Mouse (Mus musculus) telencephalon, adult 2 months (tissue): Measurements from ENCODE around the gene Nbeal2.

Experiments
- DNase-seq: peaks from one replicate; pipeline ENCODE4 v3.0.0-alpha.2; 2011; ENCODE audit warnings: low read depth, low spot score

The Nbeal2 gene

DNA sequence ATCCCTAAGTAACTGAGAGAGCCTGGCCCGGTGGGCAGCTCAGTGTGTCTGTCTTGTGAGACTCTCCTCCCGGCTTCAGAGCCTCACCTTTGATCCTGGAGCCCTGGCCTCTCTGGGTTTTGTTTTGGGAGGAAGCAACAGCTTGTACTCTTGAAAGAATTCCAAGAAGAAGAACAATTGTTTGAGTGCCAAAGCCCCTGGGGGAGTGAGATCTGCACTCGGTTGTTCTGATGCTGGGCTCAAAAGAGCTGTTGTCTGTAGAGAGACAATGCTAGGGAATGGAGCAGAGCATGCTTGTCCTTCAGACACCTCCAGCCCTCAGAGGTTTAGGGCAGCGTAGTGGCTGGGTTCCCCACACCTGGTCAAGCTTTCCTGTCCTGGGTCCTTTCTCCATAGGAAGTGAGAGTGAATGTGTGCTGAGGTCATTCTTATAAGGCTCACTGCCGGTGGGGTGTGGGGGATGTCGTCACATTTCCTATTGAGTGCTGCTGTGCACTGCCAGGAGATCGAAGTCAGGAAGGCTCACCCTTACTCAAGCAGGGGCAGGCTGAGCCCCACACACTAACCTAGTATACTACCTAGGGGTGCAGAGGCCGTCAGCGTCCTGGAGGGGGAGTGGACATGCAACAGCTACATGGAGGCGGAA is 19.3 kb upstream of the Nbeal2 start:
- DNase-seq: no peak

DNA sequence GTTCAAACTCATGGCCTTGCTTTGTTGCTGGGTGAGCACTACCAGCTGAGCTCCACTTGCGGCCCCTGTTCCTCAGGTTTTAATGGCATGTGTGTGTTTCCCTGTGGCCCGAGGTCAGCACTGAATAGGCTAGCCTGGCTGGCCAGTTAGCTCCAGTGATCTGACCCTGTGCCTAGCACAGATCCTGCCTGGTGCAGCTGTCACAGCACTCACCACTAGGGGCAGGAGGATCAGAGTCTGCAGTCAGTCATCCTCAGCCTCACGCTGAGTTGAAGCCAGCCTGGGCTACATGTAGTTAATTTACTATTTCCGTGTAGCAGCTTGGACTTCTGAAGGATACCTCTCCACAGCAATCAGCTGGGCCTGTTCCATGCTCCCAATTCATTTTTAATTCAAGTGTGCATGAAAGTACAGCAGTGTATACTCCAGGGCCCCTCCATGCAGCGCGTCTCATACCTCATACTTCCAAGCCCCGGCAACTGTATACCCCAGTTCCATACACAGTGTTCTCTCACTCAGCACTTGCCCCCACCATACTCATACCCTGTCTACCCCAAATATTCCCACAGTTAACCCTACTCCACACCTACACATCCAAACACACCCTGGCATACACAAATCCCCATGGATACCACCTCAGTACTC is 18.6 kb upstream of the Nbeal2 start:
- DNase-seq: no peak

DNA sequence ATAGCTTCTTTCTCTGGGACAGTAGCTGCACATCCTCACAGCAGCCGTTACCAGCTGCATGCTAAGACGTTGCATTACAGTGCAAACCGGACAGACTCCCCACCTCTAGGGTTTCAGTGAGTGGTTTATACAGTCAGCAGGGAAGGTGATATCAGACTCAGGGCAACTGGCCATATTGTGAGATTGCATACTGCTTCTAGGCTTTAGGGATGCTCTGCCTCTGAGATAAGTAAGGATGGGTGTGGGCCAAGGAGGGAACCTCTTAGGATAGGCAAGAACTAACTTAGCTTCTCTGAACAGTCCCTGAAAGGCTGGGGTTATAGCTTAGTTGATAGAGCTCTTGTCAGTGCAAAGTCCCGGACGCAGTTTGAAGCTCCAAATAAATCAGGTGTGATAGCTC is 15.8 kb upstream of the Nbeal2 start:
- no peak for DNase-seq

DNA sequence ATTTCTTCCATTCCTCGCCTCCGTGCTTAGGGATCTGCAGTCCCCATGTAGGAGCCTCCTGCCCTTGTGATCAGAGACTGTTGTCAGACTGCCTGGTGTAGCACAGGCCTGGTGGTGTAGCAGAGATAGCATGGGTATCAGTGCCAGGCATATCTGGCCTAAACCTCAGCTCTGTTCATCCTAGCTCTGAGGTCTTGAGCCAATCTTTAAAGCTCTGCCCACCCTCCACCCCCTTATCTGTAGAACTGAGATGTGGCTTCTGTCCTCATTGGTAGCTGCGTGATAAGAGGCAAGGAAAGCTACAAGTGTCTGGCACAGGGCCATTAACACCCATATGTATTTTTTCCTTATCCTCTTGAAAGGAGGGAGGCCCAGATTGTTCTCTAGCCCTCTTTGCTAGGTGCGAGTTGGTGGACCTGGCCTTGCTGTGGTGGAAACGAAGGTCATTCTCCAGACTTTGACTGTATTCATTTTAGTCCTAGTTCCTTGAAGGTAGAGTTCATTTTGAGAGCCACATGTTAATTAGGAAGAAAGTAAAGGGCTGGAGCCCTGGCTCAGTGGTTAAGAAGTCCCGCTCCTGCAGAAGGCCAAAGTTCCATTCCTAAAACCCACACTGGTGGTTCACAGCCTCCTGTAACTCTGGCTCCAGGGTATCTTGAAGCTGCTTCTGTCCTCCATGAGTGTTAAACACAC is 14.8 kb upstream of the Nbeal2 start:
- no peak for DNase-seq

DNA sequence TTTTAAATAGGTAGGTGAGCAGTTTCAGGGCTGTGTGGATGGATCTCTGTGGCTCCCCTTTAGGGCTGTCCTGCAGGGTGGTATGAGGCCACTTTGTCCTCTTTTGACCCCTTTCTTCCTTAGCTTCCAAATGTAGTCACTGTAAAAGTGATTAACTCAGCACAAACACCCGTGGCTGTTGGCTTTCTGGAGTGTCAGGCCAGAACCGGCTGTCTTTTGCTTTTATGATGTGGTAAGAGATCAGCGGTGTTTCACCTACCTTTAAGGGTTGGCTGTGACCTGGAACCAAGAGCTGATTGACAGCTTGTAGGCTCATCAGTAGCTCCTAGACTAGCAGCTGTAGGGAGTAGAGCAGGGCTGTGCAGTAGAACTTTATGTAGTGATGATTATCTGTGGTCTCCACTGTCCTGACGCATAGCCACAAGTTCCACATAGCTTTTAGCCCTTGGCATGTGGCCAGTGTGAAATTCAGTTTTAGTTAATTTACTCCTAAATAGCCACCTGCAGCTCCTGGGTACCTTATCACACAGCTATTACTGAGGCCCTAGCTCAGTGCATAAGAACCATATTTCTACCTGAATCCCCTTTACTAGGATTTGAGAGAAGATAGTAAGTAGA is 13.4 kb upstream of the Nbeal2 start:
- DNase-seq: no peak

DNA sequence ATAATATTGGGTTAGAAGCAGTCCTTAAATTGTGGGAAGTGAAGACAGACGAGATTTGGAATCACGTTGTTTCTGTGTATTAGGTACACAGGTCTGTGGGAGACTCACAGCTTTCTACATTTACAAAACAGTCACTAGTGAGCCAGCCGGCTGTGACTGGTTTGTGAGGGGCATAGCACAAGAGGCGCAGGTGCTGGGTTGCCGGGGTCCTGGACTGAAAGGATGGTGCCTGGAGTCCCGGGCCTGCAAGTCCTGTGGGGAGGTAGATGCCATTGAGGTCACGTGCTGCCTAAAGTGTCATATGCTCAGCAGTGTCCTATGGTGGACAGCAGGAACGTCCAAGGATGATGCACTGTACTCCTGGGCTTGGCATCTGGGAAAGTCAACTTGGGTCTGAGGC is 12.4 kb upstream of the Nbeal2 start:
- no peak for DNase-seq

DNA sequence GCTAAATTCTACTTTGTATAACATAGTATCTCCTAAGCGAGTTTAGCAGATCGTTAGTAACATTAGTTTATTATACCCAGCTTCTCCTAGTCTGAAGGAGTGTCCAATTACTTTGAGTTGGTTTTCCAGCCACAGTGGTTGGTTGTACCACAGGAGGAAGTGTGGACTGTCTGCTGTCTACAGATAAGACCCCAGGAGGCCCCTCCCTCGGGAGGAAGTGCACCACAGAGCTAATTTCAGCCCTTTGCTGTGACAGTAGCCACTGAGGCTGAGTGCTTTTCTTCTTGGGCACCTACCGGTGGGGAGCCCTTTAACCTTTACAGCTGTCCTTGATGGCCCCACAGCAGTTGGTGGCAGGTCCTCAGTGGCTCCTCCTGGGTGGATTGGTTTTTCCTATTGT is 12.0 kb upstream of the Nbeal2 start:
- no peak for DNase-seq

DNA sequence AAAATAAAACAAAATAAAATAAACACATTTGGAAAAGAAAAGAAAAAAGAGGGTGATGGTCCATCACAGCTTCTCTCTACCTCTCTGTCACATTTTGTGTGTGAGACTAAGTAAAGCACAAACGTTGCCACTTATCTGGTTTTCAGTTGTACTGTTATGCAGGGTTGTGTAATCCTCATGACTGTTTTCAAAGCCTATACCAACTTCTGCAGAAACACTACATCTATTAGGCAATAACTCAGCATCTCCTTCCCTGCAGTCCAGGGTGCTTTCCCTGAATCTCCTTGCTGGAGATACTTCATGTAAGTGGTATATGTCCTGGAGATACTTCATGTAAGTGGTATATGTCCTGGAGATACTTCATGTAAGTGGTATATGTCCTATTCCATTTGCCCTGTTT is 8.9 kb upstream of the Nbeal2 start:
- DNase-seq: no peak

DNA sequence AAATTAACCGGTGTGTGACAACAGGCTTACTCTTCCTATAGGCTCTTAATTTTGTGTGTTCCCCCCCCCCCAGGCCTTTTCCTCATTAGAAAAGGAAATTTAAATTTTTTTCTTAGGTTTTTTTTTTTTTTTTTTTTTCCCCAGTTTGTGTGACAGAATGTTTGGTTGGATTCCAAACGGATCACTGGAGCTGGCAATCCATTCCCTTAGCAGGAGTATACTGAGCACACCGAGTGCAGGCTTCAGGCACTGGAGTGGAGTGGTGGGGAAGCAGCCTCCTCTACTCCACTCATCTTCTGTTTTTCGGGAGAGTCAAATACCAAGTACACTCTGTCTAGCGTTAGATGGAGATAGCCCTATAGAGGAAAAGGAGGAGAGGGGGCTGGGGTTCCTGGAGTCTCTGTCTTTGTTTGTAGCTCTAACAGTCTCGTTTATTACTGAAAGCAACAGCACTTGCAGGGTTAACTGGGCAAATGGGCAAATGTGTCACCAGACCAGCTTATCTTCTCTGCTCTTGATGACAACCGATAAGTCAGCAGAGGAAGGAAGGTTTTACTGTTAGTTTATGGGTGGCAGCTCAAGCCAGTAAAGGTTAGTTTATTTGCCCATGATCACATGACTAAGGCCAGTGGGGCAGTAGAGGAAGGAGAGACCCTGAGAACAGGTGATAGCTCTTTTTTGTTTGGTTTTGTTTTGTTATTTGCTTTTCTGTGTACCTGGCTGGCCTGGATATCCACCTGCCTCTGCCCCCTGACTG is 7.1 kb upstream of the Nbeal2 start:
- no peak for DNase-seq

DNA sequence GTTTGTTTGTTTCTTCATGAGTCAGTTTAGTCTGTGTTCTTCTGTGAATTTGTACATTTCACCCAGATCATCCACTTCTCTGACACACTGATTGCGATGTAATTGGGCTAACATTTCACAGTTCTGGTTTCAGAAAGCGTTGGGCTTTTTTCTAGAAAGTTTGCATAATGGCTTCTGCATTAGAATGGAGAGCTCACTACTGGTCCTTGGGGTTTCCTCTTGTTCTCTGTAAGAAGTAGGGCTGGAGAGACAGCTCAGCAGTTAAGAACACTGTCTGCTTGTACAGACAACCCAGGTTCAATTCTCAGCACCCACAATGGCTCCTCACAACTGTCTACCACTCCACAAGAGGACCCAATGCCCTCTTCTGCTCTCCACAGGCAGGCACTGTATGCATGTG is 6.2 kb upstream of the Nbeal2 start:
- no peak for DNase-seq

DNA sequence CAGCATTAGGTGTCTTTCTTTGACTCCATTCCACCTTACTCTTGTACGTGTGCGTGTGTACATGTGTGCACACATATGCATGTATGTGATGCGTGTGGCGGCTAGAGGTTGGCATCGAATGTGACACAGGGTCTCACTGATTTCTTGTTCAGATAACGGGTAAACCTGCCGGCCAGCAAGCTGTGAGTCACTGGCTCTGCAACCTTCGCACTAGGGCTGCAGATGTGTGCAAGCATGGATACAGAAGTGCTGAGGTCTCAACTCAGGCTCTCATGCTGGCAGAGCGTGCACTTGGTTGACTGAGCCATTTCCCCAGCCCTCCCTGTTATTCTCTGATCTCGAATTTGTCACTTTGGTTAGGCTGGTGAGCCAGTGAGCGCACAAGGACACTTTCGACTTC is 5.6 kb upstream of the Nbeal2 start:
- no peak for DNase-seq

DNA sequence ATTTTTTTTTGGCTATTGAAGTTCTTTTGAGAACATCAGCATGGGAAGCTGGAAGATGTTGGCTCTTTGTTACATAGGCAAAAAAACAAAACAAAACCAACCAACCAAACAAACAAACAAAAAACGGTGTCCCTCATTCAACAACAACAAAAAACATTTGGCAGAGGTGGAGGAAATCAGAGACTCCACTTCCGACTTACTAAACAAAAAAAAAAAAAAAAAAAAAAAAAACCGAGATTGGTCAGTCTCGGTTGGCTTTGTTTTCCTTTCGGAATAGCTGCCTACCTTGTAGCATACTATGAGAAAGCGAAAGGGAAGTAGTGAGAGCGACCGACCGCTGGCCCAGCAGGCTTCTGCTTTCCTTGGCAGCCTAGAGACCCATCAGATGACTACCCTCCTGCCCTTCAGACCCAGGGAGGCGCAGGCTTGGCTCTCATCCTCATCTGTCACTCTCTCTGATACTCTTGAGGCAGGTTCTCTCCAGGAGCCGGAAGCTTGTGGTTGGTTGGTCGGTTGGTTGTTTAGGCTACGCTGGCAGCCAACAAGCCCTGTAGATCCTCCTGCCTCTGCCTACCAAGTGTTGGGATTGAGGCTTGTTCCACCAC is 3.6 kb upstream of the Nbeal2 start:
- no peak for DNase-seq

DNA sequence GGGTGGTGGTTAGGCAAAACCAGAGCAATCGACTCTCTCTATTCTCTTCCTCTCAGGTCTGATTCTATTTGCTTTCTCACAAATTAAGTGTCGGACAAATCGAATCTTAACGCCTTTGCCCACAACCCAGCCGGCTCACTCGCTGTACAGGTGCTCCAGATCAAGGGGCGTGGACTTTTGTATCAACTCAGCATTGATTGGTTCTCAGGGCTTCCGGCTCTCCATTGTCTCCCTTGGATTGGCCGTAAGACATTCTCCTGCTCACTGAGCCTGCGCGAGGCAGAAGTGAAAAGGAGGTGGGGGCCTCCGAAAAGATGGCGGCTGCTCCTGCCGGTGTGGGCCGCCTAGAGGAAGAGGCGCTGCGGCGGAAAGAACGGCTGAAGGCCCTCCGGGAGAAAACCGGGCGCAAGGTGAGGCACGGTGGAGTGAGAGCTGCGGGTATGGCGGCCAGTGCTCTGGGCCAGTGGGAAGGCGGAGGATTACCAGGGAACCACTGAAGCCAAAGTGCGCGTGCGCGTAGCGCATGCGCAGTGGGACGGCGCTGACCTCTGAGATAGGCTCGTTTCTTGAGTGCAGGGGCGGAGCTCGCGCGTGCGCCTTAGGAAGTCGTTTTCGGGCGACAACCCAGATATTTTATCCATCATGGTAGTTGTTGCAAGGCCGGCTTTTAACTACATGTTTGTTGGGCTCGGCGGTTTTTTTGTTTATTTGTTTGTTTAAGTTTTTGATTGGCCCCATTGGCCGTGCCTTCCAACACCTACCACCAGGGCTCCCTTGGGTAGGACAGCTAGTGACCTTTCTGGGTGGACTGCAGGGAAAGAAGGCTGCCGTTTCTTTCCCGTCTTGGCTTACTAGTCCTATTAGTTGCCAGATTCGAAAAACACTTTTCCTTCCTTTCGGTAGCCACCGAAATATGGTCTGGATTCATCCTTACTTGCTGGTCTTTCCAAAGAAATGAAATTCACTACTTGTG is 2.6 kb upstream of the Nbeal2 start, which contains the start of gene Ccdc12:
TSS of gene Ccdc12 (plus strand) at position 255 of the 973 bp plus-strand sequence.
- peak; percentile 99 for DNase-seq

DNA sequence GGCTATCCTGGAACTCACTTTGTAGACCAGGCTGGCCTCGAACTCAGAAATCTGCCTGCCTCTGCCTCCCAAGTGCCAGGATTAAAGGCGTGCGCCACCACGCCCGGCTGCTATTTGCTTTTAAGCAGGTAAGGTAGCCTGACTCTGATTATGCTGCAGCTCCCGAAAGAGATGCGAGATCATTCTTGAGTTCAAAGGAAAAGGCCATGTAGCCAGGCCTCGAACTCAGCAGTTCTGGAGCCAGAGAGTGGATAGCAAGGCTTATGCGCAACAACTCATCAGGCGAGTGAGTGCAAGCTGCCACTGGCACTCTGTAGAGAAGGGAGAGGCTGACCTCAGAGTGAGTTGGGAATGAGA is 1.7 kb upstream of the Nbeal2 start:
- DNase-seq: no peak

DNA sequence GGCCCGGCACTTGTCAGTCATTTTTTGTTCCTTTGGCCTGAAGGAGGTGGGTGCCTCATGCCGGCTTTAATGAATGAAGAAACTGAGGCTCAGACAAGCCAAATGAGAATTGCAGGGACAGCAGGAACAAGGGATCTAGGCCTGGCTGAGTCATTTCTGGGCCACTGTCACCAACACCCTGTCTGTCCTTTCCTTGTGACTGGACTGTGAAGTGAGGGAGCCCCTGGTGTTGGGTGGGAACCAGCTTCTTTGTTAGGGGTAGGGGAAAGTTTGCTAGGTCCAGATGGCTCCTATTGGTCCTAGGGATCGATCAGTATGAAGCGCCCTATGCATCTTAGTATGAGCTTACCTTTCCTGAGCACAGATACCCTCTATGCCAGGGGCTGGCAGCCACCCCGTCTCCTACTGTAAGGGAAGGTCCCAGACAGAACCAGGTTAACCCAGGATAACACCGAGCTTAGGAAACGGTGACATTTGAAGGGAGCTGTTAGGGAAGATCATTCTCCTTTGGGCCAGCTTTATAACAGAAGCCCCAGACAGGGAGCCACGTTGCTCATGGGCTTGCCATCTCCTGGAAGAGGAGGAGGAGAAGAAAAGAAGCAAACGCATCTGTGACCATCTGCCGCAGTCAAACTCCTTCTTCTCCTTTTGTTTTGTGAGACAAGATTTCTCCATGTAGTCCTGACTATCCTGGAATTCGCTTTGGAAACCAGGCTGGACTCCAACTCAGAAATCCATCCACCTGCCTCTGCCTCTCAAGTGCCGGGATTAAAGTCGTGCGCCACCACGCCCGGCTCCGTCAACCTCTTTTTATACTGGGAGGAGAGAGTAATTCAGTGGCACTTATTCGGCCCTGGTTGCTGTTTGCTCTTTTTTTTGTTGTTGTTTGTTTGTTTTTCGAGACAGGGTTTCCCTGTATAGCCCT is 1.0 kb upstream of the Nbeal2 start:
- no peak for DNase-seq

DNA sequence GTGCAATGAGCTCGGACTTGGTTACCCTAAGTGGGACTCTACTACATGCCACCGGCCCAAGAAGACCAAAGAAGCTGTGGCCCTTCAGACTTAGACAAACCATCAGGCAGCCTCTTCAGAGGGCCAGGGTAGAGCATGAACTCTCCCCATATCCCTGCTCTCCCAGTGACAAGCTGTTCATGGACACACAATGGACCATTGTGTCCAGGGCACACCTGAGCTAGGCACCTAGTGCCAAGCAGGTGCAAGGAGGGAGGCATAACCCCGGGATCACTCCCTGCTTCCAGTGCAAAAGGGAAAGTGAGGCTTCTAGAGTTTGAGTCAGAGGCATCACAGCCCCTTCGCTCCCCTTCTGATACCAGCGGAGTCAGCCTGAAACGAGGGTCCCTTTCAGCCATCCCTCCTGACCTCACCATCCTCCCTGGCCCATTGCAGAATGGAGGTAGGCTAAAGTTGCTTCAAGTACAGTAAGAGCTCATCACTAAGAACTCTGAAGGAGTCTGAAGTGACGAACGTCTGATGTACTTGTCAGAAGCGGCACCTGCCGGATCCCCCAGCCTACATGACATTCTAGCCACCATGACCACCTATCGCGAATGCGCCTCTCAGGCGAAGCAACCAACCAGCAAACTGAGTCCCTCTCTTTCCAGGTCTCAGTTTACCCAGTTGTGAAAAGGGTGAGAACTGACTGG is 852 bp downstream of the Nbeal2 start:
- no peak for DNase-seq

DNA sequence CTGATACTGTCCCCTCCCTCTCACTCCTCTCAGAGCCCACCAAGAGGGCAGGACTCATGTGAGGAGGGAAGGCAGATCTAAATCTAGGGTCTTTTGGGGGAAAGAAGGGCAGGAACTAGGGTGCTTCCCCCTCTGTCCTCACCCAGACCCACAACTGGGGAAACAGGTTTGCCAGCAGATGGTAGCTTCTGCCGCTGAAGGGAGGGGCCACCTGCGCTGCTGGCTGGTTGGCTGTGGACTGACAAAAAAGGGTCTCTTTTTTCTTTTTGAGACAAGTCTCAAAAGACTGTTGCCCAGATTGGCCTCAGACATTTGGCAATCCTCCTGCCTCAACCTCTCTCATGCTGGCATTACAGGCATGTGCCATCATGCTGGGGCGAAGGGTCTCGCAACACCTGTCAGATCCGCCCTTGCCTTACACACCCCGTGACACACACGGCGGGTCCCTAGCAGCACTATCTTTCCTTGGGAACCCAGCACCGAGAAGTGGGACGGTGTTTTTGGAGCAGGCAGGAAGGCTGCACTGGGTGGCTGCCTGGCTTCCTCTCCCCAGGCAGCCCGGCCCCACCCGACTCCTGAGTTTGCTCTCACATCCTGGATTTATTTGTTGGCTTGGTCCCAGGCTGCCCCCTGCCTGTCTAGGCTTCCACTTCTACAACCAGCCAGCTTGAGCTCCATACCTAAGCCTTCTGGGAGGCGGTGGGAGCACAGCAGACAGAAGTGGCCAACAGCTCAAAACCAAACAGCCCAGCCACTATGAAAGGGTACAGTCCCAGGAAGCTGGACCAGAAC is 1.8 kb downstream of the Nbeal2 start:
- DNase-seq: no peak

DNA sequence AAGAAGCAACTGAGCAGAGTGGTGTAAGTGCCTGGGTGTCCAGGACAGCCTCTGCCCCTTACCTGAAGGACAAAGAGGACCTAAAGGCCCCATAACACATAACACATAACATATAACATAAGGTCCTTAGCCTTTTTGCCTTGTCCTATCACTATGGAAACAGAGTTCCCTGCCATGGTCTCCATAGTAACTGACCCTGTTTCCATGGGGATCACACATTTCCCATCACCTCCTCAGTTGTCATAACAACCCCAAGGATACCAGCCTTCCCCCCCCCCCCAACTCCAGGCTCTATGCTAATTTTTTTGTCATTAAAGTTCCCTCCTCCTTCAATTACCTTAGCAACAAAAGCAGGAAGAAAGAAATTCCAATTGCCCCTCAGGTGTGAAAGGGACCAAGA is 4.2 kb downstream of the Nbeal2 start:
- DNase-seq: no peak
